10 mouse cellular contexts compared by ENCODE assay signal in the genomic region with DNA sequence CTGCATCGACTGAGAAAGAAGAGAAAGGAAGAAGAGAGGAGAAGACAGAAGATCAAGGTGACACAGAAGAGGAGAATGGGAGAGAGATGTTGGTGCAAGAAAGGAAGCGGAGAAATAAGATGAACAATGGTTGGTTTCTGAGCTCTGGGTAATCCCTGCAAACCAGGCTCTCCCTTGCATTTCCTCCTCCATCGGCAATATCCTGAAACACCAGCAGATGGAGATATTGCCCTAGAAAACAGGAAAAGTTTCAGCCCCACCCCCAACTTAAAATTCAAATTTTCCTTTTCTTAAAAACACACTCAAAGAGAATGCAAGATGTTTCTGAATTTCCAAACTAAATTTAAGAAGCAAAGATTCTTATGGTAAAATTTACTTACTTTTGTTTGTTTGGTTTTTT. TPM values are rescaled to one million over a fixed set of nuclear protein-coding genes. Genes with fewer than 3 reads are reported as not detected.
DNase-seq lines count a peak whose midpoint lies in the region; ATAC-seq lines count a peak whose summit lies in the region.
"Had no signal": no experiment of that assay in that cellular context is flagged by ENCODE, and none has a peak within 500 bp of the region (broad histone marks: within the 10 kb centered on the region; RNA-seq: fewer than 3 reads in every experiment).

No protein-coding gene starts in this region.

- H3K27me3 ChIP-seq in embryonic facial prominence, embryonic 10.5 days (replicated peaks; ENCODE audit: low read depth, poor library complexity, severe bottlenecking): no peaks in the 10 kb centered on the region
- H3K27me3 ChIP-seq in midbrain, embryonic 11.5 days (ENCODE audit: control insufficient read depth, insufficient read depth, low read length): no peaks in the 10 kb centered on the region
- H3K27me3 ChIP-seq: limb, embryonic 13.5 days; stomach, embryonic 15.5 days had no signal

- H3K9ac ChIP-seq in midbrain, embryonic 11.5 days (ENCODE audit: low read length): 0 out of 2 replicates have a peak overlapping the region, but pooled peaks have one; percentile 22
- H3K9ac ChIP-seq: limb, embryonic 13.5 days; stomach, embryonic 15.5 days had no signal

- no peaks in the 10 kb centered on the region for H3K36me3 ChIP-seq in embryonic facial prominence, embryonic 10.5 days (replicated peaks)
- no peaks in the 10 kb centered on the region for H3K36me3 ChIP-seq in midbrain, embryonic 11.5 days (ENCODE audit: control insufficient read depth, insufficient read depth, low read length)
- H3K36me3 ChIP-seq: limb, embryonic 13.5 days; stomach, embryonic 15.5 days had no signal

- no peak overlapping the region for H3K4me3 ChIP-seq in embryonic facial prominence, embryonic 10.5 days
- H3K4me3 ChIP-seq in midbrain, embryonic 11.5 days (ENCODE audit: low read depth, low read length): no peak overlapping the region
- H3K4me3 ChIP-seq: limb, embryonic 13.5 days; stomach, embryonic 15.5 days had no signal

- 16% methylated on average over 3 of the region's 3 CpGs for WGBS in embryonic facial prominence, embryonic 10.5 days
- WGBS in midbrain, embryonic 11.5 days: 7% methylated on average over 3 of the region's 3 CpGs

- ATAC-seq in midbrain, embryonic 11.5 days (ENCODE audit: low FRiP score): no peak

- H3K4me2 ChIP-seq in midbrain, embryonic 11.5 days: no peak overlapping the region
- H3K4me2 ChIP-seq: limb, embryonic 13.5 days; stomach, embryonic 15.5 days had no signal

- H3K4me1 ChIP-seq in embryonic facial prominence, embryonic 10.5 days: peaks cover 36% of the 10 kb centered on the region
- H3K4me1 ChIP-seq in midbrain, embryonic 11.5 days (ENCODE audit: control insufficient read depth, insufficient read depth, low read length): peaks cover 25% of the 10 kb centered on the region

- no peak overlapping the region for H3K27ac ChIP-seq in embryonic facial prominence, embryonic 10.5 days (replicated peaks)
- no peak overlapping the region for H3K27ac ChIP-seq in midbrain, embryonic 11.5 days (ENCODE audit: low read depth, low read length)
- H3K27ac ChIP-seq: limb, embryonic 13.5 days; stomach, embryonic 15.5 days had no signal

- no peaks in the 10 kb centered on the region for H3K9me3 ChIP-seq in embryonic facial prominence, embryonic 10.5 days
- H3K9me3 ChIP-seq in midbrain, embryonic 11.5 days (ENCODE audit: control insufficient read depth, low read length): no peaks in the 10 kb centered on the region
- H3K9me3 ChIP-seq: limb, embryonic 13.5 days; stomach, embryonic 15.5 days had no signal

- peak; percentile 61 to 87 for DNase-seq in heart, adult 18-20 months
- DNase-seq in heart, adult 11 months: no peak
- DNase-seq in 416B (ENCODE audit: low read depth): peak; percentile 80
- DNase-seq in R1 (ENCODE audit: low read depth, low spot score): peak; percentile 61
- DNase-seq in embryonic facial prominence, embryonic 10.5 days (ENCODE audit: low spot score): peak; percentile 40
- DNase-seq in kidney, postnatal 4 days: peak; percentile 57 to 68
- peak; percentile 93 for DNase-seq in midbrain, embryonic 11.5 days (ENCODE audit: low spot score, missing footprints)
- peak; percentile 59 for DNase-seq in thymus, postnatal 14 days

RNA-seq across cellular contexts. Expression of a gene that starts 2.8 kb away (rescaled TPM):
- total RNA-seq in heart, adult 18-20 months (2021): 10 to 100 TPM; 14.5 to 20.7 TPM
- 59.8 and 72.3 TPM in 2 replicates for polyA plus RNA-seq in embryonic facial prominence, embryonic 10.5 days (2016; fragmentation: Nextera tagmentation; extraction: Ambion mirVana)
- 51.6 and 56.3 TPM in 2 replicates for polyA plus RNA-seq in midbrain, embryonic 11.5 days (2014; fragmentation: Nextera tagmentation; extraction: Ambion mirVana)

RNA-seq across cellular contexts. Expression of a gene that starts 3.4 kb away (rescaled TPM):
- total RNA-seq in heart, adult 18-20 months (2021): 1 to 10 TPM; 3.7 to 4.1 TPM
- 37.8 and 40.0 TPM in 2 replicates for polyA plus RNA-seq in embryonic facial prominence, embryonic 10.5 days (2016; fragmentation: Nextera tagmentation; extraction: Ambion mirVana)
- polyA plus RNA-seq in midbrain, embryonic 11.5 days (2014; fragmentation: Nextera tagmentation; extraction: Ambion mirVana): 41.2 and 44.7 TPM in 2 replicates

RNA-seq across cellular contexts. Expression of a gene that starts 34.4 kb away (rescaled TPM):
- total RNA-seq in heart, adult 18-20 months (2021): 10 to 100 TPM; 38.6 to 43.6 TPM
- 57.8 and 69.1 TPM in 2 replicates for polyA plus RNA-seq in embryonic facial prominence, embryonic 10.5 days (2016; fragmentation: Nextera tagmentation; extraction: Ambion mirVana)
- 37.4 and 38.2 TPM in 2 replicates for polyA plus RNA-seq in midbrain, embryonic 11.5 days (2014; fragmentation: Nextera tagmentation; extraction: Ambion mirVana)
